Mouse (Mus musculus): ENCODE results near the gene Ssr2. TPM values are rescaled to one million over a fixed set of nuclear protein-coding genes. Genes with fewer than 3 reads are reported as not detected.

The Ssr2 gene
- polyA plus RNA-seq, 1 experiment from 2014 or later, result 384 TPM

DNA sequence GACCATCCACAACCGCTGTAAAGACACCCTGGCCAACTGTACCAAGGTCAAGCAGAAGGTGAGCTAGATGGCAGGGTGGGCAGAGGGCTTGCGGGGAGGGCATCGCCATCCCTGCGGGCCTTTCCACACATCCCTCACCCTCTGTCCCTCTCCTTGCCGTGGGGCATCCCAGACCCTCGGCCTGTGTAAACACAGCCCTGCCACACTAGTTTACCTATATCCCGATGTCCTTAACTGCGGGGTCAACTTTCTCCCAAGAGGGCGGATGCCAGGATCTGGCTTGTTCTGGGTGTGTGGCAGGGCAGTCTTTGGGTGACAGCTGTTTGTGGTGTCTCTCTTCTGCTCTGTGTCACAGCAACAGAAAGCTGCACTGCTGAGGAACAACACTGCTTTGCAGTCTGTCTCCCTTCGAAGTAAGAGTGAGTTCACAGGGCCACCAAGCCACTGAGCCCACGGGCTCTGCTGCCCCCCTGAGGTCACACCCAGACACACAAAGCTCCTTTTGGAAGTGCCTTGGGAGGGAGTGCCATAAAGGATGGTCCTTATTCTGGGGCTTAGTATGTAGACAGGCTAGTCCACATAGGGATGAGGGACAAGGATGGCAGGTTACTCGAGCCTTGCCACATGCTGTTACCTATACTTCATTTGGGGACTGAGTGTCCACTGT is 56.4 kb downstream of the Ssr2 start:
- peak overlapping the region; percentile 74; the same call in 1 of the 2 replicates for H3K27ac ChIP-seq (ENCODE audit: low read length)

DNA sequence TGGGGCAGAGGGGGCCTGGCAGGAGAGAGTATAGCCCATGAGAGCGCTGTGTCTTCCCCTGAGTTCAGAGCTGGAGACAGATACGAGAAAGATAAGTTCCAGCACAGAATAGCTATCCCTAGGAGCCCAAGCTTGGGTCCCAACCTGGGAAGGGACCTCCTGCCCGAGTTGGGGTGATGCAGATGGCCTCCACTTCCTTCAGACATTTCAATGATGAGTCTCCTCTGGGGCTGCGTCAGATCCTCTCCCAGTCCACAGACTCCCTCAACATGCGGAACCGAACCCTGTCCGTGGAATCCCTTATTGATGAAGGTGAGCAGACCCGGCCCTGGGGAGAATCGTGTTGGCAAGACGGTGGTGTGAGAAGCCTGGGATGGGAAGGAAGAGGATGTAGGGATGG is 57.4 kb downstream of the Ssr2 start:
- WGBS, result 90% methylated on average over 10 of the region's 10 CpGs

More for the DNA sequence above, 56.4 kb downstream of the Ssr2 start:
- Histone ChIP-seq H3K4me1 (ENCODE audit: insufficient read depth, low read depth, low read length) (peaks cover 16% of the 10 kb centered on the region; the same call in 1 of the 2 replicates), H3K4me3 (ENCODE audit: low read depth, low read length) (no peak overlapping the region), H3K9me3 (ENCODE audit: low read length) (no peaks in the 10 kb centered on the region), H3K27me3 (replicated peaks; ENCODE audit: insufficient read depth, low read length) (no peaks in the 10 kb centered on the region), H3K9ac (replicated peaks; ENCODE audit: low read depth) (no peak overlapping the region), H3K4me2 (replicated peaks; ENCODE audit: low read depth, low read length) (no peak overlapping the region), H3K36me3 (ENCODE audit: insufficient read depth, low read length) (peaks cover 63% of the 10 kb centered on the region)
- 60% methylated on average over 12 of the region's 12 CpGs for WGBS
- DNase-seq (ENCODE audit: low spot score) (peak; percentile 78), ATAC-seq (peak; percentile 23; the same call in 1 of the 2 replicates)
- TF ChIP-seq EP300 (IDR thresholded peaks at IDR 0.05) (no peak), CTCF (IDR thresholded peaks at IDR 0.05) (peak; percentile 82)

DNA sequence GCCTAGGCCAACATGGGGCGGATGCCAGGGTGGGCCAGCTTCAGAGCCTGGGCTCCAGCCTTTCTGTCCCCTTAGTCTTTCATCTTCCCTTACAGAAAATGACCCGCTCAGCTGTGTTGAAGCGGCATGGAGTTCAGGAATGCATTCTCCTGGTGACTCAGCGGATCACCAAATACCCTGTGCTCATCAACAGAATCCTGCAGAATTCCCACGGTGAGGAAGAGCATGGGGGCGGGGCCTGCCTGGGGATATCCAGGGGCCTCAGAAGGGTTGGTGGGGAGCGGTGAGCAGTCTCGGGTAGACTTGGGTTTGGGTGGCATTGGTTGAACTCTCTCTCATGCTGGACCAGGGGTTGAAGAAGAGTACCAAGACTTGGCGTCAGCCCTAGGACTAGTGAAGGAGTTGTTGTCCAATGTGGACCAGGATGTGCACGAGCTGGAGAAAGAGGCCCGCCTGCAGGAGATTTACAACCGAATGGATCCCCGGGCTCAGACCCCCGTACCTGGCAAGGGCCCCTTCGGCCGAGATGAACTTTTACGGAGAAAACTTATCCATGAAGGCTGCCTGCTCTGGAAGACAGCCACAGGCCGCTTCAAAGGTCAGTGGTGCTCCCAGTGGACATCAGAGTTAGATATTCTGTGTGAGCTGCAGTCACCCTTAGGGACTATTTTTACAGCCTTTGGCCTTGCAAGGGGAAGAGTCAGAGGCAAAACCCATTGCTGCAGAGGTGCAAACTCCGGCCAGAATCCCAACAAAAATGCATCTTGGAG is 60.0 kb downstream of the Ssr2 start:
- TF ChIP-seq CTCF (IDR thresholded peaks at IDR 0.05) (no peak), EP300 (IDR thresholded peaks at IDR 0.05) (no peak)
- peaks cover 79% of the 10 kb centered on the region for H3K36me3 ChIP-seq (ENCODE audit: insufficient read depth, low read length)
- no peaks in the 10 kb centered on the region for H3K27me3 ChIP-seq (replicated peaks; ENCODE audit: insufficient read depth, low read length)
- no peak overlapping the region for H3K27ac ChIP-seq (ENCODE audit: low read length)
- H3K4me1 ChIP-seq (ENCODE audit: insufficient read depth, low read depth, low read length), result 0 out of 2 replicates have a peak, but pooled peaks cover 3% of the 10 kb centered on the region
- no peak overlapping the region for H3K9ac ChIP-seq (replicated peaks; ENCODE audit: low read depth)
- H3K4me3 ChIP-seq (ENCODE audit: low read depth, low read length), result no peak overlapping the region
- ATAC-seq (no peak), DNase-seq (ENCODE audit: low spot score) (no peak)
- no peaks in the 10 kb centered on the region for H3K9me3 ChIP-seq (ENCODE audit: low read length)
- H3K4me2 ChIP-seq (replicated peaks; ENCODE audit: low read depth, low read length), result no peak overlapping the region
- 90% methylated on average over 19 of the region's 19 CpGs for WGBS

More for the DNA sequence above, 57.4 kb downstream of the Ssr2 start:
- H3K27ac ChIP-seq (ENCODE audit: low read length), result no peak overlapping the region
- H3K4me1 ChIP-seq (ENCODE audit: insufficient read depth, low read depth, low read length), result peaks cover 11% of the 10 kb centered on the region; the same call in 1 of the 2 replicates
- no peaks in the 10 kb centered on the region for H3K9me3 ChIP-seq (ENCODE audit: low read length)
- H3K4me3 ChIP-seq (ENCODE audit: low read depth, low read length), result no peak overlapping the region
- no peak overlapping the region for H3K4me2 ChIP-seq (replicated peaks; ENCODE audit: low read depth, low read length)
- H3K27me3 ChIP-seq (replicated peaks; ENCODE audit: insufficient read depth, low read length), result no peaks in the 10 kb centered on the region
- ATAC-seq (no peak), DNase-seq (ENCODE audit: low spot score) (no peak)
- TF ChIP-seq CTCF (IDR thresholded peaks at IDR 0.05) (no peak), EP300 (IDR thresholded peaks at IDR 0.05) (no peak)
- peaks cover 64% of the 10 kb centered on the region for H3K36me3 ChIP-seq (ENCODE audit: insufficient read depth, low read length)
- no peak overlapping the region for H3K9ac ChIP-seq (replicated peaks; ENCODE audit: low read depth)

DNA sequence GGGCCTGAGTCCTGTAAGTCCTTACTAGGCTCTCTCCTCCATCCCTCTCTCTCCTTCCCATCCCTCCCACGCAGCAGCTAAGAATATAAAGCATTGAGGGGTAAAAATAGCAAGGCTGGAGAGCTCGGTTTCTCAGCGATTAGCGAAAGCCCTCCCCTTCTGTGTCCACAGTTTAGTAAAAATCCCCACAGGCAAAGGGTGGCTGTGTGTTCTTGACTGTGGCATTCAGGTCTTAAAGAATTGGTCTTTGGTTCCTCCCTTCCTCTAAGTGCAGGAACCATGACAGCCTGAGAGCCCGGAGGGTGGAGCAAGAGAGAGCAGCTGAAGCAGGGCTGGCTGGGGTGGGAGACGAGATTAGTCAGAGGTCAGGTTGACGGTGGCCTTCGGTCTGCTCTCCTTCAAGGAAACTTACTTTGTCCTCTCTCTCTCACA is 60.9 kb downstream of the Ssr2 start:
- no peak overlapping the region for H3K9ac ChIP-seq (replicated peaks; ENCODE audit: low read depth)
- DNase-seq (ENCODE audit: low spot score), result no peak
- H3K27me3 ChIP-seq (replicated peaks; ENCODE audit: insufficient read depth, low read length), result no peaks in the 10 kb centered on the region
- TF ChIP-seq EP300 (IDR thresholded peaks at IDR 0.05) (no peak), CTCF (IDR thresholded peaks at IDR 0.05) (no peak)
- ATAC-seq, result no peak
- H3K4me2 ChIP-seq (replicated peaks; ENCODE audit: low read depth, low read length), result no peak overlapping the region
- 93% methylated on average over 8 of the region's 8 CpGs for WGBS
- no peaks in the 10 kb centered on the region for H3K9me3 ChIP-seq (ENCODE audit: low read length)
- H3K36me3 ChIP-seq (ENCODE audit: insufficient read depth, low read length), result peaks cover 75% of the 10 kb centered on the region
- no peak overlapping the region for H3K4me3 ChIP-seq (ENCODE audit: low read depth, low read length)
- no peaks in the 10 kb centered on the region for H3K4me1 ChIP-seq (ENCODE audit: insufficient read depth, low read depth, low read length)
- no peak overlapping the region for H3K27ac ChIP-seq (ENCODE audit: low read length)

DNA sequence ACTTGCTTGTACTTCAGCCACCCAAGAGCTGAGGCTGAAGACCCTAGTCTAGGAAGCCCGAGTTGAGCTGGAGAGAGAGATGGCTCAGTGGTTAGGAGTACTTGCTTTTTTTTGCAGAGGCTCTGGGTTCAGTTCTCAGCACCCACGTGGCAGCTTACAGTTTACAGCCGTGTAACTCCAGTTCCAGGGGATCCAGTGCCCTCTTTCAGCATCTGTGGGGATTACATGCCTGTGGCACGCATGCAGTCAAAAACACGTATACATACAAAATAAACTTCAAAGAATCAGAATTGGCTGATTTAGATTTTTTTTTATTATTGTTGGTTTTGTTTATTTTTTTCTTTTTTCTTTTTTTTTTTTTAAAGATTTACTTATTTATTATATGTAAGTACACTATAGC is 61.5 kb downstream of the Ssr2 start:
- Histone ChIP-seq H3K9me3 (ENCODE audit: low read length) (no peaks in the 10 kb centered on the region), H3K4me2 (replicated peaks; ENCODE audit: low read depth, low read length) (no peak overlapping the region), H3K27me3 (replicated peaks; ENCODE audit: insufficient read depth, low read length) (no peaks in the 10 kb centered on the region), H3K36me3 (ENCODE audit: insufficient read depth, low read length) (peaks cover 75% of the 10 kb centered on the region), H3K27ac (ENCODE audit: low read length) (no peak overlapping the region), H3K9ac (replicated peaks; ENCODE audit: low read depth) (no peak overlapping the region), H3K4me1 (ENCODE audit: insufficient read depth, low read depth, low read length) (no peaks in the 10 kb centered on the region), H3K4me3 (ENCODE audit: low read depth, low read length) (no peak overlapping the region)
- DNase-seq (ENCODE audit: low spot score) (no peak), ATAC-seq (no peak)
- 94% methylated on average over 5 of the region's 5 CpGs for WGBS
- TF ChIP-seq EP300 (IDR thresholded peaks at IDR 0.05) (no peak), CTCF (IDR thresholded peaks at IDR 0.05) (peak; percentile 26)

MicroRNA genes within 50 kb of the gene (microRNA counts, 519-probe panel; counts per million panel counts)
- not detected for microRNA mmu-miR-1905

Small RNA genes within 50 kb of the gene (microRNA-seq; reads per million reads assigned to microRNA genes)
- gene Mir1905, result not detected

Other genes starting within 250 kb of the Ssr2 start
- 9.0 and 9.6 TPM in 2 replicates for gene Tmem79, start 239.7 kb upstream of the Ssr2 start, polyA plus RNA-seq (2015; fragmentation: Nextera tagmentation; extraction: Ambion mirVana)
- 19.7 and 19.8 TPM in 2 replicates for gene Smg5, start 239.6 kb upstream of the Ssr2 start, polyA plus RNA-seq (2015; fragmentation: Nextera tagmentation; extraction: Ambion mirVana)
- 4.3 and 5.3 TPM in 2 replicates for gene Paqr6, start 211.3 kb upstream of the Ssr2 start, polyA plus RNA-seq (2015; fragmentation: Nextera tagmentation; extraction: Ambion mirVana)
- 0.14 and 0.39 TPM in 2 replicates for gene Bglap3, start 203.1 kb upstream of the Ssr2 start, polyA plus RNA-seq (2015; fragmentation: Nextera tagmentation; extraction: Ambion mirVana)
- not detected in 2 replicates for gene Bglap2, start 197.2 kb upstream of the Ssr2 start, polyA plus RNA-seq (2015; fragmentation: Nextera tagmentation; extraction: Ambion mirVana)
- not detected in 2 replicates for gene Bglap, start 191.4 kb upstream of the Ssr2 start, polyA plus RNA-seq (2015; fragmentation: Nextera tagmentation; extraction: Ambion mirVana)
- gene Pmf1, start 165.5 kb upstream of the Ssr2 start, polyA plus RNA-seq (2015; fragmentation: Nextera tagmentation; extraction: Ambion mirVana), result 27.9 and 30.6 TPM in 2 replicates
- 9.3 and 11.3 TPM in 2 replicates for gene Slc25a44, start 150.7 kb upstream of the Ssr2 start, polyA plus RNA-seq (2015; fragmentation: Nextera tagmentation; extraction: Ambion mirVana)
- gene Sema4a, start 114.7 kb upstream of the Ssr2 start, polyA plus RNA-seq (2015; fragmentation: Nextera tagmentation; extraction: Ambion mirVana), result 9.0 and 9.2 TPM in 2 replicates
- gene Lmna, start 65.9 kb upstream of the Ssr2 start, polyA plus RNA-seq (2015; fragmentation: Nextera tagmentation; extraction: Ambion mirVana), result 185 and 216 TPM in 2 replicates
- 2.6 and 3.4 TPM in 2 replicates for gene Mex3a, start 43.5 kb upstream of the Ssr2 start, polyA plus RNA-seq (2015; fragmentation: Nextera tagmentation; extraction: Ambion mirVana)
- gene Rab25, start 27.6 kb upstream of the Ssr2 start, polyA plus RNA-seq (2015; fragmentation: Nextera tagmentation; extraction: Ambion mirVana), result 61.4 and 61.8 TPM in 2 replicates
- 138 and 143 TPM in 2 replicates for gene Lamtor2, start 22.8 kb upstream of the Ssr2 start, polyA plus RNA-seq (2015; fragmentation: Nextera tagmentation; extraction: Ambion mirVana)
- 18.4 and 22.6 TPM in 2 replicates for gene Ubqln4, start 22.1 kb upstream of the Ssr2 start, polyA plus RNA-seq (2015; fragmentation: Nextera tagmentation; extraction: Ambion mirVana)
- 170 and 229 TPM in 2 replicates for gene Arhgef2, start 30.1 kb downstream of the Ssr2 start, polyA plus RNA-seq (2015; fragmentation: Nextera tagmentation; extraction: Ambion mirVana)
- 0.61 and 0.92 TPM in 2 replicates for gene Rxfp4, start 77.3 kb downstream of the Ssr2 start, polyA plus RNA-seq (2015; fragmentation: Nextera tagmentation; extraction: Ambion mirVana)
- gene Khdc4, start 109.9 kb downstream of the Ssr2 start, polyA plus RNA-seq (2015; fragmentation: Nextera tagmentation; extraction: Ambion mirVana), result 42.3 and 49.4 TPM in 2 replicates
- 88.6 and 98.4 TPM in 2 replicates for gene Rit1, start 141.0 kb downstream of the Ssr2 start, polyA plus RNA-seq (2015; fragmentation: Nextera tagmentation; extraction: Ambion mirVana)
- 4.9 and 5.6 TPM in 2 replicates for gene Syt11, start 199.3 kb downstream of the Ssr2 start, polyA plus RNA-seq (2015; fragmentation: Nextera tagmentation; extraction: Ambion mirVana)

Data from lung, postnatal 0 days (tissue).